ENCODE assay signal across 14 mouse cellular contexts in the genomic region with DNA sequence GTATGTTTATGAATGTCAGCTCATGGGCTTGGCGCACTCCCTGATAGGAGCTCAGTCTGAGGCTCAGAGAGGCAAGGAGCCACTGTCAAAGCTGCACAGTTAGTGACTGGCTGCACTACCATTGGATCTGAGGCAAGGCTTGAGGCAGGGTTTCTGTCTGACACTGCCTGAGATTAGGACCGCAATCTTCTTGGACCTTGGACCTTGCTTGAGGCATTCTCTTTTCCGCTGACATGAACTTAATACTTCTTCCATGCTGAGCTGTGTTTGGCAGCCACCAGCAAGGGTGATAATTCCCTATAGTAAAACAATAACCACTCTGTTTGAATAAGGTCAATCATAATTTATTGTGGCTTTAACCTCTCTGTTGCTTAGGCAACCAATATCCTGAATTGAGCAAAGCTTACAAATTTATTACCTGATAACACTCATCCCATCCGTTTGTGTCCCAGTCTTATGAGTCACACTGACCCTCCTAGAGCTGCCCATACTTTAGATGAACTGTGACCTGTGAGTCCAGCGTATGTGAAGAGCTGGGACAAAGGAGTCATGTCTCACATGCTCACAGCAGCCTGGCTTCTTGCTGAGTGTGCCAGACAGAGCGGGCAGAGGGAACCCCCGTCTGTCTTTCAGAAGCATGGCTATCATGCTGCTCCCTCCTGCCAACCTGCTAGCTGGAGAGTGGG.
DNase-seq lines count a peak whose midpoint lies in the region; ATAC-seq and TF ChIP-seq lines count a peak whose summit lies in the region.
"Had no signal": no experiment of that assay in that cellular context is flagged by ENCODE, and none has a peak within 500 bp of the region (broad histone marks: within the 10 kb centered on the region; RNA-seq: fewer than 3 reads in every experiment).

No protein-coding gene starts in this region.

- H3K79me3 ChIP-seq in C2C12 (ENCODE audit: low read depth), result no peaks in the 10 kb centered on the region

- H3K27ac ChIP-seq in forebrain, embryonic 13.5 days, result no peak overlapping the region
- no peak overlapping the region for H3K27ac ChIP-seq in forebrain, embryonic 12.5 days
- H3K27ac ChIP-seq in intestine, embryonic 15.5 days, result peak overlapping the region; percentile 78
- H3K27ac ChIP-seq: limb, embryonic 10.5 days had no signal

- H3K4me2 ChIP-seq in forebrain, embryonic 13.5 days, result no peak overlapping the region
- no peak overlapping the region for H3K4me2 ChIP-seq in forebrain, embryonic 12.5 days
- no peak overlapping the region for H3K4me2 ChIP-seq in intestine, embryonic 15.5 days (replicated peaks)
- H3K4me2 ChIP-seq: lung, embryonic 14.5 days had no signal

- H3K9me3 ChIP-seq in forebrain, embryonic 13.5 days (replicated peaks), result no peaks in the 10 kb centered on the region
- no peaks in the 10 kb centered on the region for H3K9me3 ChIP-seq in forebrain, embryonic 12.5 days
- no peaks in the 10 kb centered on the region for H3K9me3 ChIP-seq in intestine, embryonic 15.5 days
- H3K9me3 ChIP-seq: limb, embryonic 10.5 days had no signal

- no peak overlapping the region for H3K4me3 ChIP-seq in forebrain, embryonic 13.5 days
- no peak overlapping the region for H3K4me3 ChIP-seq in forebrain, embryonic 12.5 days (replicated peaks)
- no peak overlapping the region for H3K4me3 ChIP-seq in C2C12 (ENCODE audit: insufficient read depth, poor library complexity, severe bottlenecking)
- no peak overlapping the region for H3K4me3 ChIP-seq in intestine, embryonic 15.5 days (replicated peaks)
- H3K4me3 ChIP-seq: limb, embryonic 10.5 days had no signal

- H3K36me3 ChIP-seq in forebrain, embryonic 13.5 days (ENCODE audit: poor library complexity, severe bottlenecking), result no peaks in the 10 kb centered on the region
- no peaks in the 10 kb centered on the region for H3K36me3 ChIP-seq in forebrain, embryonic 12.5 days (replicated peaks)
- H3K36me3 ChIP-seq in C2C12 (ENCODE audit: control insufficient read depth, insufficient read depth), result no peaks in the 10 kb centered on the region
- H3K36me3 ChIP-seq in intestine, embryonic 15.5 days, result no peaks in the 10 kb centered on the region
- H3K36me3 ChIP-seq: limb, embryonic 10.5 days had no signal

- no peak for TF ChIP-seq CTCF in C2C12 (IDR thresholded peaks at IDR 0.05; ENCODE audit: control insufficient read depth, insufficient read depth, insufficient read length)

- H3K4me1 ChIP-seq in forebrain, embryonic 13.5 days, result no peaks in the 10 kb centered on the region
- H3K4me1 ChIP-seq in forebrain, embryonic 12.5 days, result no peaks in the 10 kb centered on the region
- H3K4me1 ChIP-seq in intestine, embryonic 15.5 days (replicated peaks), result peaks cover 5% of the 10 kb centered on the region; the same call in 1 of the 2 replicates
- H3K4me1 ChIP-seq: limb, embryonic 10.5 days had no signal

- H3ac ChIP-seq in C2C12 (ENCODE audit: control insufficient read depth, insufficient read length, low read depth), result no peak overlapping the region

- H3K9ac ChIP-seq in forebrain, embryonic 13.5 days, result no peak overlapping the region
- no peak overlapping the region for H3K9ac ChIP-seq in forebrain, embryonic 12.5 days
- H3K9ac ChIP-seq in intestine, embryonic 15.5 days, result no peak overlapping the region
- H3K9ac ChIP-seq: lung, embryonic 14.5 days had no signal

- no peaks in the 10 kb centered on the region for H3K79me2 ChIP-seq in C2C12 (ENCODE audit: control insufficient read depth, insufficient read depth)

- H3K27me3 ChIP-seq in forebrain, embryonic 13.5 days, result no peaks in the 10 kb centered on the region
- no peaks in the 10 kb centered on the region; the same call in 1 of the 2 replicates for H3K27me3 ChIP-seq in forebrain, embryonic 12.5 days
- H3K27me3 ChIP-seq in C2C12 (ENCODE audit: control insufficient read depth, insufficient read depth, insufficient read length), result no peaks in the 10 kb centered on the region
- H3K27me3 ChIP-seq in intestine, embryonic 15.5 days (replicated peaks), result no peaks in the 10 kb centered on the region

- 0 out of 2 replicates have a peak, but pooled peaks have one; percentile 48 for ATAC-seq in forebrain, embryonic 13.5 days
- no peak for ATAC-seq in forebrain, embryonic 12.5 days (ENCODE audit: low FRiP score)
- ATAC-seq in intestine, embryonic 15.5 days, result peak; percentile 97
- ATAC-seq: CD4-positive, CD25-positive, alpha-beta regulatory T cell, adult 4 months had no signal

- 69% methylated on average over 7 of the region's 7 CpGs for WGBS in forebrain, embryonic 13.5 days
- 77% methylated on average over 7 of the region's 7 CpGs for WGBS in forebrain, embryonic 12.5 days
- 52% methylated on average over 7 of the region's 7 CpGs for WGBS in intestine, embryonic 15.5 days

- DNase-seq in mesoderm, embryonic 11.5 days (ENCODE audit: low read depth, low spot score), result peak; percentile 20
- DNase-seq in heart, adult 11 months, result no peak
- DNase-seq in layer of hippocampus, adult 8-10 months (ENCODE audit: low spot score in 2 of 2), result no peak
- DNase-seq in spleen, postnatal 14 days (ENCODE audit: low spot score in 2 of 2), result no peak
- DNase-seq: cerebellum, adult 11-12 months; gastrocnemius, postnatal 10 days; lung, embryonic 14.5 days; right cerebral cortex, postnatal 14 days had no signal

TF ChIP-seq in C2C12, 6 proteins besides CTCF, POLR2A, EP300 and RAD21:
- TF ChIP-seq CEBPB (IDR thresholded peaks at IDR 0.05; ENCODE audit: low read depth), result peak; percentile 51
- no peak for TF ChIP-seq USF1 (IDR thresholded peaks at IDR 0.05; ENCODE audit: low read depth)
